In the genomic region with DNA sequence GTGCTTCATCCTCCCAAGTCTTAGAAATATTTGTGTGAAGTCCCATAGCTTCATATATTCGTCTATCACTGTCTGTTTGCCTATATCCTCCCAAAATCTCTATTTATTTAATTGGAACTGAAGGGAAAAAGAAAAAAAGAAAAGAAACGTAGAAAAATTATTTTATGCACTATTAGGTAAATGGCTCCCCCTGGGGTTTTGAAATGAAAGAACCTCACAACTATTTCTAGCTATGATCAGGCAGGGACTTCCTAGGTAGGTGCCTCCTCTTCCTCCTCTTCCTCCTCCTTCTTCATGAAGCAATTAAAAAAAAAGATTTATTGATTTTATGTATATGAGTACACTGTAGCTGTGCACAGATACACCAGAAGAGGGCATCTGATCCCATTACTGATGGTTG, we compare ENCODE assay signal across 50 mouse cellular contexts. TPM values are rescaled to one million over a fixed set of nuclear protein-coding genes. Genes with fewer than 3 reads are reported as not detected.
"Had no signal": no experiment of that assay in that cellular context is flagged by ENCODE, and none has a peak within 500 bp of the region (broad histone marks: within the 10 kb centered on the region; RNA-seq: fewer than 3 reads in every experiment).

No protein-coding gene starts in this region.

- H3K27me3 ChIP-seq: heart, embryonic 12.5 days; heart, embryonic 13.5 days; heart, embryonic 15.5 days; hindbrain, embryonic 12.5 days; hindbrain, embryonic 13.5 days; hindbrain, embryonic 15.5 days; intestine, embryonic 15.5 days; kidney, embryonic 15.5 days had no signal

- H3K4me3 ChIP-seq: heart, embryonic 12.5 days; heart, embryonic 13.5 days; heart, embryonic 15.5 days; hindbrain, embryonic 10.5 days; hindbrain, embryonic 12.5 days; hindbrain, embryonic 13.5 days; hindbrain, embryonic 15.5 days; intestine, embryonic 15.5 days; kidney, embryonic 15.5 days; left cerebral cortex, adult 2 months had no signal

- DNase-seq: heart, postnatal 10 days; heart, postnatal 14 days; heart, postnatal 36 days; heart, postnatal 4 days; kidney, adult 11 months; kidney, adult 18-20 months; kidney, adult 2 months; kidney, adult 8-10 months; kidney, adult 9 months; kidney, postnatal 10 days; kidney, postnatal 14 days; kidney, postnatal 25 days; kidney, postnatal 36 days; kidney, postnatal 4 days; layer of hippocampus, postnatal 36 days had no signal

- ATAC-seq: hindbrain, embryonic 16.5 days; hindbrain, postnatal 0 days; inflammation-experienced regulatory T-cells, adult 6 months; intestine, embryonic 15.5 days; intestine, embryonic 16.5 days; intestine, postnatal 0 days had no signal

- H3K4me1 ChIP-seq: heart, embryonic 12.5 days; heart, embryonic 13.5 days; heart, embryonic 15.5 days; hindbrain, embryonic 10.5 days; hindbrain, embryonic 12.5 days; hindbrain, embryonic 13.5 days; hindbrain, embryonic 15.5 days; intestine, embryonic 15.5 days; kidney, embryonic 15.5 days had no signal

- H3K27ac ChIP-seq: heart, embryonic 13.5 days; heart, embryonic 15.5 days; hindbrain, embryonic 10.5 days; hindbrain, embryonic 12.5 days; hindbrain, embryonic 13.5 days; hindbrain, embryonic 14.5 days; hindbrain, embryonic 15.5 days; hindbrain, postnatal 0 days; intestine, embryonic 15.5 days; kidney, embryonic 15.5 days; kidney, postnatal 0 days; left cerebral cortex, adult 2 months had no signal

- H3K36me3 ChIP-seq: heart, embryonic 12.5 days; heart, embryonic 13.5 days; heart, embryonic 15.5 days; hindbrain, embryonic 10.5 days; hindbrain, embryonic 12.5 days; hindbrain, embryonic 13.5 days; hindbrain, embryonic 15.5 days; intestine, embryonic 15.5 days; kidney, embryonic 15.5 days had no signal

- H3K9ac ChIP-seq: heart, embryonic 12.5 days; heart, embryonic 13.5 days; heart, embryonic 15.5 days; hindbrain, embryonic 12.5 days; hindbrain, embryonic 13.5 days; hindbrain, embryonic 14.5 days; hindbrain, embryonic 15.5 days; intestine, embryonic 15.5 days; kidney, embryonic 15.5 days had no signal

RNA-seq across cellular contexts. Expression of gene Gm21961, which starts 34.7 kb away (rescaled TPM):
- total RNA-seq: heart, postnatal 10 days; heart, postnatal 14 days; heart, postnatal 25 days; heart, postnatal 36 days; heart, postnatal 4 days; hematopoietic stem cell, adult 5-6 weeks; hindbrain, postnatal 0 days; layer of hippocampus, adult 18-20 months; layer of hippocampus, adult 8-10 months; layer of hippocampus, postnatal 10 days; layer of hippocampus, postnatal 14 days; layer of hippocampus, postnatal 25 days; layer of hippocampus, postnatal 36 days; left cerebral cortex, adult 18-20 months; left cerebral cortex, adult 2 months; left cerebral cortex, adult 8-10 months had no signal
- polyA plus RNA-seq: heart, embryonic 11.5 days; heart, embryonic 12.5 days; heart, embryonic 13.5 days; heart, embryonic 14.5 days; heart, embryonic 15.5 days; heart, embryonic 16.5 days; heart, postnatal 0 days; hindbrain, embryonic 10.5 days; hindbrain, embryonic 11.5 days; hindbrain, embryonic 12.5 days; hindbrain, embryonic 13.5 days; hindbrain, embryonic 14.5 days; hindbrain, embryonic 15.5 days; hindbrain, embryonic 16.5 days; hindbrain, postnatal 0 days; inflammation-experienced regulatory T-cells, adult 6 months; intestine, embryonic 14.5 days; intestine, embryonic 15.5 days; intestine, embryonic 16.5 days; intestine, postnatal 0 days; kidney, adult 2 months; kidney, embryonic 14.5 days; kidney, embryonic 15.5 days; kidney, embryonic 16.5 days; kidney, postnatal 0 days; large intestine, adult 2 months had no signal
